Mouse (Mus musculus): ENCODE measurements around the gene Rad23b. TPM values are rescaled to one million over a fixed set of nuclear protein-coding genes. Genes with fewer than 3 reads are reported as not detected.
A peak's percentile ranks its signal among the peaks of the same experiment; 100 is the strongest.
"Not testable (repeated sequence)": the region's sequence is repeated elsewhere in the genome, so short reads cannot be mapped to it uniquely, and the experiment has no call there.

The Rad23b gene
- total RNA-seq (2014; fragmentation: Nextera tagmentation) = 89.4 and 122 TPM in 2 replicates
- 203 and 269 TPM in 2 replicates for total RNA-seq (2017)

GRCm38 (mm10) chr4:55349452-55350218 lies at the start of gene Rad23b:
Rad23b (plus strand) TSS chr4:55350043.
- peak; percentile 87 for ATAC-seq (replicated peaks; ENCODE audit: poor library complexity, severe bottlenecking)

GRCm38 (mm10) chr4:55304121-55304520 lies 45.7 kb upstream of the Rad23b start:
- ATAC-seq (replicated peaks; ENCODE audit: poor library complexity, severe bottlenecking) = no peak

DNA sequence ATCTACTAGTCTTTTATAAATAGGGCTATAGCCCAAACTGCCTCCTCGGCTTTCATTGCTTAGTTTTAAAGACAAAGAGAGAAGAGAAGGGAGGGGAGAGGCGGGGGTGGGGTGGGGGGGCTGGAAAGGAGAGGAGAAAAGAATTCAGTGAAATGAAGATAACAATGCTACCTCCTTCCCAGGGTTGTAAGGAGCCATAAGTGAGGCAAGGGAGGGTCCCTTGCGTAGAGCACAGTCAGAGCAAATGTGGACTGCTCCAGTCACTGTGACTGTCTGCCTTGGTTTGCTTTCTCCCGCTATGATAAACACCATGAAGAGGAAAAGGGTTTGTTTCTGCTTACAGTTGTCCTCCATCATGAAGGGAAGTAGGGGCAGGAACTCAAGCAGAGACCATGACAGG lies 43.2 kb upstream of the Rad23b start:
- ATAC-seq (replicated peaks; ENCODE audit: poor library complexity, severe bottlenecking) = no peak

- ATAC-seq (replicated peaks; ENCODE audit: poor library complexity, severe bottlenecking) = no peak
Measured at GRCm38 (mm10) chr4:55316726-55317125, 33.1 kb upstream of the Rad23b start.

DNA sequence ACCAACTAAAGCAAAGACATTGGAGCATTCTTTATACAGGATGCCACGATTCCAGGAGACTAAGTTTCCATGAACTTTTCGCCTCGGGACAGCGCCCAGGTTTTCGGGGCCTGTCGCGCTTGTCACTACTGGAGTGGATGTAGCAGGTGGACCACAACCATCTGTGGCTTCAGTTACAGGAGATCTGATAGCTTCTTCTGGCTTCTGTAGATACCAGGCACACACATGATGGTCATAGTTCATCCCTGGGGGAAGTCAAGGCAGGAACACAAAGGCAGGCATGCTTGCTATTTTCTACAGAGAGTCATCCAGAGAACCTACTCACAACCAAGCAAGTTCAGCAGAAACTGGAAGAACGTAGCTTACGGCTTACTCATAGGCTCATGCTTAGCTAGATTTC lies 31.5 kb upstream of the Rad23b start:
- not testable (repeated sequence) for ATAC-seq (replicated peaks; ENCODE audit: poor library complexity, severe bottlenecking)

GRCm38 (mm10) chr4:55325786-55326518 lies 23.9 kb upstream of the Rad23b start:
- ATAC-seq (replicated peaks; ENCODE audit: poor library complexity, severe bottlenecking) = no peak

- ATAC-seq (replicated peaks; ENCODE audit: poor library complexity, severe bottlenecking) = peak; percentile 96
Measured at GRCm38 (mm10) chr4:55327508-55327907, 22.3 kb upstream of the Rad23b start.

GRCm38 (mm10) chr4:55328471-55328870 lies 21.4 kb upstream of the Rad23b start:
- no peak for ATAC-seq (replicated peaks; ENCODE audit: poor library complexity, severe bottlenecking)

DNA sequence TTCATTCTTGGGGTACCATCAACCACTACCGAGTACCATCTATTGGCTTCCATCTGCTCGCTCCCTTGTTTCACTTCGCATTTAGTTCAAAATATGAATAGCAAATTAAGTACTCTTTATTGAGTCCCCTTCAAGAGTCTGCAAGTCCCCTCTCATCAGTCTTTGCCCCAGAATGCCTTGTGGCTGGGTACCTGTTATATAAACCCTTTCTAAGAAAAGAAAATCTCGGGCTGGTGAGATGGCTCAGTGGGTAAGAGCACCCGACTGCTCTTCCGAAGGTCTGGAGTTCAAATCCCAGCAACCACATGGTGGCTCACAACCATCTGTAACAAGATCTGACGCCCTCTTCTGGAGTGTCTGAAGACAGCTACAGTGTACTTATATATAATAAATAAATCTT lies 20.9 kb upstream of the Rad23b start:
- ATAC-seq (replicated peaks; ENCODE audit: poor library complexity, severe bottlenecking) = not testable (repeated sequence)

- peak; percentile 41 for ATAC-seq (replicated peaks; ENCODE audit: poor library complexity, severe bottlenecking)
Measured at GRCm38 (mm10) chr4:55329621-55330346, 20.1 kb upstream of the Rad23b start.

DNA sequence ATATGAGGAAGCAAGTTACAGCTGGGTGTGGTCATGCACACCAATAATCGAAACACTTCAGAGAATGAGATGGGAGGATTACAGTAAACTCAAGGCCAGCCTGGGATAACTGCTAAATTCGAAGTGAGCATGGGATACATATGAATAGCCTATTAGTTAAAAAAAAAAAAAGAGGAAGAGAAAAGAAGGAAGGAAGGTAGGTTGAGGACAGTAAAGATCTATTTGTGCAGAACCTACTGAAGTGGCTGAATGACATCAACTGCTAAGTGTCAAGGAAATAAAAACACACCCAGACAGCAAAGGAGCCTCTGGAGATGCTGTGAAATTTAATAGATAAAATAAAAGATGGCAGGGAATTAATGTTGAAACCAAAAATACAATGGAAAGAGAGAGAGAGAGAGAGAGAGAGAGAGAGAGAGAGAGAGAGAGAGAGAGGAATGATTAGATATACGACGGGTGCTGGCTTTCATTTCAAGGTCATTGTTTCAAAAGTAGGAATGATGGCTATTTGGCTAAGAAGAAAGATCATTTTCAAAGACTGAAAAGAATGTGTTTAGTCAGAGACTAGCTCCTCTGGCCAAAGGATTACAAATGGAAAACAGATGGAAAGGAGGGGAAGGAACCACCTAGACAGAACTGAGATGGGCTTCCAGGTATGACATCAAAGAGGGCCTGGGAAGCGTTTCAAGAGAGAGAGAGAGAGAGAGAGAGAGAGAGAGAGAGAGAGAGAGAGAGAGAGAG lies 14.6 kb upstream of the Rad23b start:
- peak; percentile 66 for ATAC-seq (replicated peaks; ENCODE audit: poor library complexity, severe bottlenecking)

DNA sequence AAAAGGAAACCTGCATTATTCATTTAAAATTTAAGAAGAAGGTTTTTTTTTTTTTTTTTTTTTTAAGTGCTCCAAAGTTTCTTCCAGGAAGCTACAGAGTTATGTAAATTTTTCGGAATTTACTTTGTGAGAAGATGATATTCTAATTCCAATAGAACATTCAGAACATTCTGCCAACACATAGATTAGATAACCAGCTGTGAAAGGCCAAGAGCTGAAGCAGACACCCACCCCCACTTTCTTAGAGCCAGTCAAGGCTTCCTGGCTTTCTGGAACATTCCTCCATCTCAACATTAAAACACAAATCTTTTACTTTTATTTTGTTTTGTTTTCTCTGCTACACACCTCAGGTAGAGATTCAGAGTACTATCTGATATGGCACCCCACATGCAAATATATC lies 10.9 kb upstream of the Rad23b start:
- ATAC-seq (replicated peaks; ENCODE audit: poor library complexity, severe bottlenecking) = no peak

DNA sequence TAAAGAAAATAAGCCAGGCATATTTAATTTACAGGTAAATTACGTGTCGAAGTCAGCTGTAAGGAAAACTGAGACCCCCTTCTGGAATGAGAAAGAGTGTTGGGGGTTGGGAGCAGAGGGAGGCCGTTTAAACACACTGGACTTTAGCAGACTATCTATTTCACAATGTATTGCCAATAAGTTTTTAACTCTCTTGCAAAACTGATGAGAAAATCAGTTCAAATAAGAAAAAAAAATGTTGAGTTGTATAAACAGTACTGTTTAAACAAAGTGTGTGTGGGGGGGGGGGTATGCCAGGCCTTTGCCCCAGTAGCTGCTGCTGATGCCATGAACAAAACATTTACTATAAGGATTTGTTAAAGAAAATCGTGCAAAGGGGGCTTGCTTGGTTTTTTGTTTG lies 10.5 kb upstream of the Rad23b start:
- ATAC-seq (replicated peaks; ENCODE audit: poor library complexity, severe bottlenecking) = no peak

DNA sequence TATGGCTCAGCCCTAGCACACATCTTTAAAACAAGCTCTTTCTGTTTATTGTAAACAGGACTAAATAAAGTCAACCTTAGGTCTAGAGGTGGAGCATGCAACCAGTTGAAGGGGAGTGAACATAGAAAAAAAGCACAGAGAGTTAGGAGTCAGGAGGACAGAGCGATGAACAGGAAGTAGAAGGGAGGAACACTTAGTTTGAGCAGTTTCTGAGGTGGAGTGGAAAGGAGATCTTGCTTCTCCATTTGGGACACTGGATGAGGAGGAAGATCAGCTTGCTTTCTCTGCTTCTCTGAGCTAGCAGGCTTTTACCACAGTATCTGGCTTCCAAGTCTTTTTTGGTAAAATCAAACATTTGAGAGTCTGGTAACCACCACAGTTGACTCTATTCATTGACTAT lies 8.0 kb upstream of the Rad23b start:
- ATAC-seq (replicated peaks; ENCODE audit: poor library complexity, severe bottlenecking) = peak; percentile 55

DNA sequence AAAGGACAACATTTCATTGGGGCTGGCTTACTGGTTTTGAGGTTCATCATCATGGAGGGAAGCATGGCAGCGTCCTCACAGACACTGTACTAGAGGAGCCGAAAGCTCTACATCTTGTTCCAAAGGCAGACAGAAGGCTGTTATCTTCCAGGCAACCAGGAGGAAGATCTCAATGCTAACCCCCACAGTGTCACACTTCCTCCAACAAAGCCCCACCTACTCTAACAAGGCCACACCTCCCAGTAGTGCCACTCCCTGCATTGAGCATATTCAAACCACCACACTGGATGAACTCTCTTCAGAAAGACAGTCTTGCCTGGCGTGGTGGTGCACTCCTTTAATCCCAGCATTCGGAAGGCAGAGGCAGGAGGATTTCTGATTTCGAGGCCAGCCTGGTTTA lies 7.2 kb upstream of the Rad23b start:
- ATAC-seq (replicated peaks; ENCODE audit: poor library complexity, severe bottlenecking) = peak; percentile 93

DNA sequence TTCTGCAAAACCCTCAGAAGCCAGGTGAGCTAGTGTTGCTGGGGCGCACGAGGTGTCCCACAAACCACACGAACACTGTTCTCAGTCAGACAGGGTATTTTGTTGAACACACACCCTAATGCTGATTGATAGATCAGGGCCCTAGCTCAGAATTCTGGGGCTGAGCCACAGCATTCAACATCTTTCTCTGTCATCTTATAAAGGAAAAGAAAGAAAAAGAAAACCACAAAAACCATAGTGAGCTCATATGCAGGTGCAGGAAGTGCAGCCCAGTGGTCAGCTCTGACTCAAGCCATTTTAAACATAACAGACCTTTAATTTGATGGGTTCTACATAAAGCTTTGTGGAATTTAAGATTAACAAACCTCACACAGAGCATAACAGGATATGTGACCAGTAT lies 6.6 kb upstream of the Rad23b start:
- no peak for ATAC-seq (replicated peaks; ENCODE audit: poor library complexity, severe bottlenecking)

DNA sequence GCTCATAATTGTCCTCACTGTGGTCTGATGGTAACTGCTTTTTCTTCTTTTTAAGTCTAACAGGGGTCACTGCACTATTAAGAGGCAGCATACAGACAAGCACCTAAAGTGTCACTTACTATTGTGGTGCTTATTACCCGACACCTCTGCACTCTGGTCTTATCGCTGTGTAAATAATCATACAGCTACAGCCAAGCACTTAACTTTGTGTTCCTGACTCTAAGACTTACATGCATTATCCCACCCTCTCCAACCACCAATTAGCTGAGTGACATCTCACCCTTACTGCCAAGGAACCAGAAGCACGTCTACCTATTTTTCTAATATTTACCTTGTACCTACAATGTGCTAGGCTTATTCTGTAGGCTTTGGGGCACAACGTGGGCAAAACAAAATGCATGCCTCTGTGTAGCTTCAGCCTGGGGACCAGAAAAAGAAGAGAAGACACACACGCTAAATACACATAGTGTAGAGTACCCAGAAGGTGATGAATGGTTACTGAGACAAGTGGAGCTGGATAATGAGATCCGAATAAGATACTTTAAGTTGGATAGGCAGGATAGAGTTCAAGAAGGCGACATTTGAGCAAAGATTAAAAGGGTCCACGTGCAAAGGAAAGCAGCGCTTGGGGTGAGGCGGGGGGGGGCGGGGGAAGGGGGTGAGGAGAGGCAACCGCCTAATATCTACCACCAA lies 938 bp upstream of the Rad23b start:
- ATAC-seq (replicated peaks; ENCODE audit: poor library complexity, severe bottlenecking) = no peak

GRCm38 (mm10) chr4:55350219-55350931 lies 532 bp downstream of the Rad23b start:
- peak; percentile 30 for ATAC-seq (replicated peaks; ENCODE audit: poor library complexity, severe bottlenecking)

DNA sequence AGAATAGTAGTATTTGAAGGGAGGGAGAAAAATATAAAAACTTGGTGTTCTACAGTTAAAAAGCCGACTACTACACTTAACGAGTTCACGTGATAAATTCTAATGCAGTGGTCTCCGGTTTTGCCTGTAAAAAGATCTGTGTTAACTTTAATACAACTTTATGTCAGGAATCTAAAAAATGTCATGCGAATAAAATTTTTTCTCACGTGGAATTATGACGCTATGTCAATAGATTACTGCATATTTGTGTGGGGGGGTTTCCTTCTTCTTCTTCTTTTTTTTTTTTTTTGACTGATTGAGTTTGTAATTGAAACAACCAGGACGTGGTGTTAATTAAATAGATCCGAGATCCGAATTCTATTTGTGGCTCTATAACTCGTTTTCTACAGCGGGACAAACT lies 1.2 kb downstream of the Rad23b start:
- ATAC-seq (replicated peaks; ENCODE audit: poor library complexity, severe bottlenecking) = no peak
